Mouse (Mus musculus) midbrain, embryonic 13.5 days (tissue): ENCODE results near the gene Rab17. TPM values are rescaled to one million over a fixed set of nuclear protein-coding genes. Genes with fewer than 3 reads are reported as not detected.

Source experiments
- ATAC-seq: fragments of 200-750 bp; cut with Nextera tagmentation; 2 replicates; pipeline ENCODE4 v1.8.0; 2017; ENCODE audit warnings: mild to moderate bottlenecking, moderate TSS enrichment, moderate library complexity
- H3K27ac ChIP-seq: fragments of 300-500 bp; sonication (generic); 2 replicates; pipeline ENCODE4 v1.5.1; 2015; ENCODE audit warnings: inconsistent platforms, mild to moderate bottlenecking, moderate library complexity
- H3K27me3 ChIP-seq: fragments of 300-500 bp; sonication (generic); 2 replicates; pipeline ENCODE4 v1.6.1; 2015; ENCODE audit warnings: mild to moderate bottlenecking, inconsistent platforms
- H3K36me3 ChIP-seq: fragments of 300-500 bp; sonication (generic); 2 replicates; pipeline ENCODE4 v1.6.1; 2015; ENCODE audit warnings: mild to moderate bottlenecking, inconsistent platforms
- H3K4me1 ChIP-seq: fragments of 300-500 bp; sonication (generic); replicated peaks from 2 replicates; pipeline ENCODE4 v1.6.1; 2015; ENCODE audit warnings: inconsistent platforms
- H3K4me2 ChIP-seq: fragments of 300-500 bp; sonication (generic); replicated peaks from 2 replicates; pipeline ENCODE4 v1.6.1; 2015; ENCODE audit warnings: moderate library complexity, mild to moderate bottlenecking, inconsistent platforms
- H3K4me3 ChIP-seq: fragments of 300-500 bp; sonication (generic); replicated peaks from 2 replicates; pipeline ENCODE4 v1.5.1; 2015; ENCODE audit warnings: mild to moderate bottlenecking, inconsistent platforms
- H3K9ac ChIP-seq: fragments of 300-500 bp; sonication (generic); replicated peaks from 2 replicates; pipeline ENCODE4 v1.6.1; 2015; ENCODE audit warnings: mild to moderate bottlenecking, inconsistent platforms
- H3K9me3 ChIP-seq: fragments of 300-500 bp; sonication (generic); 2 replicates; pipeline ENCODE4 v1.6.1; 2016; ENCODE audit warnings: mild to moderate bottlenecking, inconsistent platforms
- WGBS: fragments of 180-500 bp; shearing (Covaris S2); methylation state at CpG from one replicate; pipeline ENCODE4 v1.1.7; 2015; 5-methylcytosine and 5-hydroxymethylcytosine counted together
- polyA plus RNA-seq: library from polyadenylated mRNA; unstranded; fragments of >200 nt; fragmentation: Nextera tagmentation; extraction: Ambion mirVana; gene quantifications from 2 replicates; pipeline ENCODE4 v1.2.1, GENCODE M21; 2015

Rab17 gene
- polyA plus RNA-seq, 1 experiment from 2014 or later, result not detected

- H3K27me3 ChIP-seq, result no peaks in the 10 kb centered on the region
- no peak overlapping the region for H3K4me3 ChIP-seq
- no peak overlapping the region for H3K9ac ChIP-seq
- no peak for ATAC-seq
- H3K4me2 ChIP-seq, result no peak overlapping the region
- 0 out of 2 replicates have a peak, but pooled peaks cover 7% of the 10 kb centered on the region for H3K9me3 ChIP-seq
- 93% methylated on average over 9 of the region's 9 CpGs for WGBS
- H3K36me3 ChIP-seq, result no peaks in the 10 kb centered on the region
- no peaks in the 10 kb centered on the region for H3K4me1 ChIP-seq
- no peak overlapping the region for H3K27ac ChIP-seq
Observed at GRCm38 (mm10) chr1:90921687-90922086, 47.8 kb downstream of the Rab17 start.

DNA sequence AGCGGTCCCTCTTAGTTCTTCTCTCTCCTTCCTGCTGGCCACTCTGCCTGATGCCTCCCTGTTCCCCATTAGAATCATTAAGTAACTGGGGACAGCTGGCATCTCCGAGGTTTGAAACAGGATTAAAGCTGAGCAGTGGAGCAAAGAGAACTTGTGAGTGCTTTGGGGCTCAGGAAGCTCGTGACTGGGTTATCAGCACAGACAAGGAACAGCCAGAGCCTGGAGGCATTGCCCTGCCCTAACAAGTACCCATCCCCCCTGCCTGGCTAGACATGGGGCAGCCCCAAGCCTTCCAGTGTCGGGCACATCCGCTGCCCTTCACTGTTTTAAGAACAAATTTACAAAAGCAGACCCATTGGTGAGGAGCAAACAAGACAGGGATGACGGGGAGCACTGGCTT lies 52.0 kb downstream of the Rab17 start:
- no peak for ATAC-seq
- Histone ChIP-seq H3K4me3 (no peak overlapping the region), H3K27ac (no peak overlapping the region), H3K27me3 (peaks cover 19% of the 10 kb centered on the region; the same call in 1 of the 2 replicates), H3K4me1 (peaks cover 8% of the 10 kb centered on the region), H3K36me3 (no peaks in the 10 kb centered on the region), H3K9me3 (0 out of 2 replicates have a peak, but pooled peaks cover 7% of the 10 kb centered on the region), H3K9ac (no peak overlapping the region), H3K4me2 (no peak overlapping the region)
- WGBS, result 45% methylated on average over 6 of the region's 6 CpGs

GRCm38 (mm10) chr1:90914948-90915569 lies 54.4 kb downstream of the Rab17 start, which contains the start of gene Mlph:
TSS of gene Mlph (plus strand) at chr1:90915085.
- peaks cover 19% of the 10 kb centered on the region; the same call in 1 of the 2 replicates for H3K27me3 ChIP-seq
- no peak within 1 kb of the TSS for H3K4me3 ChIP-seq
- peaks cover 8% of the 10 kb centered on the region for H3K4me1 ChIP-seq
- H3K9ac ChIP-seq, result no peak within 1 kb of the TSS
- H3K4me2 ChIP-seq, result peak within 1 kb of the TSS; percentile 42
- no peaks in the 10 kb centered on the region for H3K36me3 ChIP-seq
- WGBS, result 11% methylated on average over 18 of the region's 18 CpGs
- no peak; the same call in 1 of the 2 replicates for ATAC-seq
- 0 out of 2 replicates have a peak, but pooled peaks cover 7% of the 10 kb centered on the region for H3K9me3 ChIP-seq
- no peak within 1 kb of the TSS for H3K27ac ChIP-seq

- Histone ChIP-seq H3K4me2 (no peak overlapping the region), H3K27ac (no peak overlapping the region), H3K27me3 (peaks cover 19% of the 10 kb centered on the region; the same call in 1 of the 2 replicates), H3K9me3 (no peaks in the 10 kb centered on the region), H3K4me3 (no peak overlapping the region), H3K9ac (no peak overlapping the region), H3K36me3 (no peaks in the 10 kb centered on the region), H3K4me1 (peaks cover 8% of the 10 kb centered on the region)
- WGBS, result 73% methylated on average over 6 of the region's 6 CpGs
- ATAC-seq, result no peak
Observed at GRCm38 (mm10) chr1:90913231-90913630, 56.2 kb downstream of the Rab17 start.

GRCm38 (mm10) chr1:90909631-90910152 lies 59.8 kb downstream of the Rab17 start:
- no peak overlapping the region for H3K4me2 ChIP-seq
- no peaks in the 10 kb centered on the region for H3K9me3 ChIP-seq
- no peak overlapping the region; the same call in 1 of the 2 replicates for H3K9ac ChIP-seq
- no peak overlapping the region for H3K27ac ChIP-seq
- H3K4me3 ChIP-seq, result no peak overlapping the region
- H3K27me3 ChIP-seq, result 0 out of 2 replicates have a peak, but pooled peaks cover 6% of the 10 kb centered on the region
- H3K4me1 ChIP-seq, result peaks cover 2% of the 10 kb centered on the region
- H3K36me3 ChIP-seq, result no peaks in the 10 kb centered on the region
- ATAC-seq, result no peak
- 31% methylated on average over 17 of the region's 17 CpGs for WGBS

GRCm38 (mm10) chr1:90909161-90909560 lies 60.3 kb downstream of the Rab17 start:
- ATAC-seq, result no peak
- H3K4me2 ChIP-seq, result no peak overlapping the region
- no peaks in the 10 kb centered on the region for H3K4me1 ChIP-seq
- H3K36me3 ChIP-seq, result no peaks in the 10 kb centered on the region
- H3K27me3 ChIP-seq, result 0 out of 2 replicates have a peak, but pooled peaks cover 2% of the 10 kb centered on the region
- no peak overlapping the region for H3K9ac ChIP-seq
- no peaks in the 10 kb centered on the region for H3K9me3 ChIP-seq
- no peak overlapping the region for H3K27ac ChIP-seq
- no peak overlapping the region for H3K4me3 ChIP-seq

Other genes with a start within 250 kb of the Rab17 start
- gene Col6a3, start 125.7 kb downstream of the Rab17 start, polyA plus RNA-seq, result 3.4 and 4.7 TPM in 2 replicates
- gene Mlph, start 54.6 kb downstream of the Rab17 start, polyA plus RNA-seq, result 0.06 and 0.13 TPM in 2 replicates
- gene Prlh, start 16.6 kb downstream of the Rab17 start, polyA plus RNA-seq, result not detected in 2 replicates
- 23.0 and 23.6 TPM in 2 replicates for gene Lrrfip1, start 29.1 kb upstream of the Rab17 start, polyA plus RNA-seq
- 0.34 and 0.45 TPM in 2 replicates for gene Rbm44, start 175.4 kb upstream of the Rab17 start, polyA plus RNA-seq
- 1.1 and 1.2 TPM in 2 replicates for gene Ramp1, start 210.2 kb upstream of the Rab17 start, polyA plus RNA-seq